Mouse (Mus musculus): Measurements from ENCODE around the gene Aqp9. TPM values are rescaled to one million over a fixed set of nuclear protein-coding genes. Genes with fewer than 3 reads are reported as not detected.
A peak's percentile ranks its signal among the peaks of the same experiment; 100 is the strongest.

Gene Aqp9
- total RNA-seq (2021), result 1 to 10 TPM; 2.6 to 3.4 TPM
- long read RNA-seq, partial matches to known transcripts, result 0 of 3 reads
- long read RNA-seq, other reads (novel, unspliced or antisense), result 3 of 3 reads

GRCm38 (mm10) chr9:71168511-71168910 lies at the start of gene Aqp9:
TSS of gene Aqp9 (minus strand) at chr9:71168682.
- no peak for DNase-seq (ENCODE audit: low spot score in 2 of 2)

- no peak for DNase-seq (ENCODE audit: low spot score in 2 of 2)
Observed at GRCm38 (mm10) chr9:71217793-71218095, 49.3 kb upstream of the Aqp9 start.

GRCm38 (mm10) chr9:71216996-71217792 lies 48.7 kb upstream of the Aqp9 start:
- DNase-seq (ENCODE audit: low spot score in 2 of 2), result no peak

DNA sequence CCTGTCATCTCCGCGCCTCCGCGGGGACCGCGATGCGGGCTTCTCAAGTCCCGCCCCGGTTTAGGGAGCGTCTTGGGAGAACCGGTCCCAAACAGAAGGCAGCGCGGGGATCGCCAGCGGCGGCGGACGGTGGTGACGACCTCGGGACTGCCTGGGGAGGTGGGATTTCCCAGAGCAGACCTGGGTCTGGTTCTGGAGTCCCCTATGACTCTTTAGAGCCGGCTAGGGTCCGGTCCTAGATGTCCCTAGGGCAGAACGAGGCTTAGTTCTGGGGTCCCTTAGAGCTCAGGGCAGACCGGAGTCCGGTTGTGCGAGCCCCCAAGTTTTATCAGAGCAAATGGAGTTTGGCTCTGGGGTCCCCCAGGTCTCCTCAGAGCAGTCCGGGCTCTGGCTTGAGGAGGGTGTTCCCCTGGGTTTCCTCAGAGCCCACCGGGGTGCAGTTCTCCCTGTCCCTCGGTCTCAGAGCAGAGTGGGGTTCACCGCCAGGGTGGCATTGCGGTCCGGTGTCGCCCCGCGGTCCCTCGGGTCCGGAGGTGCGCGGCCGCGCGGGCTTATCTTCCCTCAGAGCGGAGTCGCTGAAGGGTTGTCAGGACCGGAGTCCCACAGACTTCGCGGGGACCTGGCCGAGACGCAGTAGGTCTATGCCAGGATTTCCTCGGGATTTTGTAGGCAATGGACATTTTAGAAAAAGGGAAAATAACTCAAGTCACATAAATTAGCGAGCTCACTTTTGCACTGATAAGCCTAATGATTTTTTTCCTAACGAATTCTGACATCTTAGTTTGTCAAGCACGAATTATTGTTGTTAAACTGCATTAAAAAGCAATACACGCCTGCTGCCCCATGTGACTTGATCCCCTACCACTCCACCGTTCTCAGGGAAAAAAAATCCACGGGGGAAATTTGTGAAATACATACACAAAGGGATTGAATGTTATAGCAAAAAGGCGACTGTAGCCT lies 47.8 kb upstream of the Aqp9 start:
- peak in 1 of 2 experiments; percentile 2 for DNase-seq (ENCODE audit: low spot score in 2 of 2)

GRCm38 (mm10) chr9:71215248-71216035 lies 47.0 kb upstream of the Aqp9 start, which contains the start of gene Aldh1a2:
TSS of gene Aldh1a2 (plus strand) at chr9:71215789.
- DNase-seq (ENCODE audit: low spot score in 2 of 2), result peak in 1 of 2 experiments; percentile 19

DNA sequence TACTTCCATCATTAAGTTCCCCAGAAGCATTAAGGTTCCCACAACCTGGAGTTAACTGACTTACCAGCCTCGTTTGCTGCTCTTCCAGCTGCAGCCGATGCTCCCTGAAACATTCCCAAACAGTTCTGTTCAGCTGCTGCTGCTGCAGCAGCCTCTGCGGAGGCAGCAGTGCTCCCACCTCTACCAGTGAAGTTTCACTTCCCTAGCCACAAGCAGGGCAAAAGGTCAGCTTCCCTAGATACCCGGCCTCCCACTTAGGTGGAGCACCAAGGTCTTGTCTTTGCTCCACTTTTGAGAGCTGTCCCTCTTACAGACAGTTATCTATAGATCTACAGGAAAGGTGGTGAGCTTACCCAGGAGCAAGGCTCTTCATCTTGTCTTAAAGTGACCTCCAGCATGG lies 45.2 kb upstream of the Aqp9 start:
- DNase-seq (ENCODE audit: low spot score in 2 of 2), result no peak

GRCm38 (mm10) chr9:71210870-71211269 lies 42.4 kb upstream of the Aqp9 start:
- DNase-seq (ENCODE audit: low spot score in 2 of 2), result peak in 1 of 2 experiments; percentile 57

DNA sequence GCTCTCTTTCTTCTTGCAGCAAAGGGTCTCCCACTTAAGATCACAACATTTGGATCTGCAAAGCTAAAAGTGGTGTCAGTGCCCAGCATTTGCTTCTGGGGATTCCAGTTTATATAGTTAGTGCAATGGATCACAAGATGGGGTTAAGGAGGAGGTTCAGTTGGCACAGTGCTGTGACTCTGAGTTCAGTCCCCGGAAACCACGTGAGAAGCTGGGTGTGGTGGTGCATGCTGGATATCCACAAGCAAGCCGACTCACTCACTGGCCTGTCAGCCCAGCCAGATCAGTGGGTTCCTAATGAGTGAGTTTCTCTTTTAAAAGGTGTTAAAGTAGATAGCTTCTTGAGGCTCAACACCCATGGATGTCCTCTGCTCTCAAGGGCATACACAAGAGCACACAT lies 40.8 kb upstream of the Aqp9 start:
- DNase-seq (ENCODE audit: low spot score in 2 of 2), result no peak

DNA sequence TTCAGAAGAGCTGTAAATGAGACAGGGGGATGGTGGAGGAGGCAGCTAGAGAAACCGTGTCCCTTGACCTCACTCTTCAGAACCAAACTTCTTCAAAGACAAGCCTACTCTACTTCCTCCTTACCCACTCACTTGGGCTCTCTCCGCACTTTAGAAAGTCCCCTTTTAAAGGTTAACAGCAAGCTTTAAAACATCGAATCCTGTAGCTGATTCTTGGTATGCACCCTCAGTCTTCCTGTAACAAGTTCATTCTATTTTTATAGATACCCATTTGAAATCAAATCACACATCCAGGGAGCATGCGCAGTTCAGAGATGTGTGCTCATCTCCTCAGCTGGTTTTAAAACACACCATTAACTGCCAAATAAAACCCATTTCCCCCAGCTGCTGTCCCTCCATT lies 33.8 kb upstream of the Aqp9 start:
- no peak for DNase-seq (ENCODE audit: low spot score in 2 of 2)

GRCm38 (mm10) chr9:71198826-71199225 lies 30.3 kb upstream of the Aqp9 start:
- DNase-seq (ENCODE audit: low spot score in 2 of 2), result no peak

GRCm38 (mm10) chr9:71188647-71189415 lies 20.3 kb upstream of the Aqp9 start:
- peak; percentile 16 to 68 for DNase-seq (ENCODE audit: low spot score in 2 of 2)

DNA sequence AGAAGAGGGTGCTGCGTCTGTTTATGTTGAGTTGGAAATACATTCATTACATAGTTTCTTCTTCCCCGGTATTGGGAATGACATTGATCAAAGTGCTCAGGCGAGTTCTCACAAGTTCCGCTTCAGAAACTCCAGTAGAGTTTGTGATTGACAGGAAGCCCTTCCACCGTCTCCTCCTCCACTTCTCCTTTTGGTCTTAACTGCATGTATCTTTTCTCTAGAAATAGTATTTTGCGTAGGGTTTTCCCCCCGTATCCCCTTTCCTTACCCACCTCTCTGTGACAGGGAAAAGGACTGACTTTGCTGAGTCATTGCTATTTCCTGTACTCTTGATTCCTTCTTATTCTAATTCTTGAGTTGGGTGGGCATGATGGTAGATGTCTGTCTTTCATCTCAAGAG lies 18.9 kb upstream of the Aqp9 start:
- DNase-seq (ENCODE audit: low spot score in 2 of 2), result no peak

DNA sequence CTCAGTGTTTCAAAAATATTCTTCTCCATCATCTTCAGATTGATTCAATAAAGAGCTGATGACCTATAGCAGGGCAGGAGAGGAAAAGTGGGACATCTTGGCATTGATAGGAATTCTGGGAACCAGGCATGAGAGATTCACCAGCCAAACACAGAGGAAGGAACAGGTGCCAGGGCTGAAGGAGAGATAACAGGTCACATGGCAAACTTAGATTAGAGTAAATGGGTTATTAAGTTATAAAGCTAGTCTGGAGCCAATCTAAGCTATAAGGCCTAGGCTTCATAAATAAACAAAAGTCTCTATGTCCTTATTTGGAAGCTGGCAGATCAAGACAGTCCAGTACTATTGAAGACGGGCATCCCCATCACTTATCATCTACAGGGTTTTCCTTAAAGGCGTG lies 17.3 kb upstream of the Aqp9 start:
- DNase-seq (ENCODE audit: low spot score in 2 of 2), result no peak

DNA sequence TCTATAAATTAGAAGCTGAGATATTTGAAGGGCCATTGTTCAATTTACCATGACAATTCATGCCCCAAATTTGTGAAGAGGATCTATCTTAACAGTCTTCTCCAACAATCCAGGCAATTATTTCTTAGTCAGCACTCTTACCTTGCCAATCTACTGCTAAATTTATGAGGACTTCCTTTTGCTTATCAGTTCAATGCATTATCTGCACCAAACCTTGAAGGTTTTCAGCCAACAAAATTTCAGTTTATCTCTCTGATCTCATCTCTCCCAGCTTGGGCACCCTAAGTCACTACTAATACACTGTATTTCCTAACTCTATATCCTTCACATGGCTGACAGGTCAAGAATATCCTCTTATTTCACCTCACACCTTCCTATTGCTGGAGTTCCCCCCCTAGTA lies 16.8 kb upstream of the Aqp9 start:
- DNase-seq (ENCODE audit: low spot score in 2 of 2), result no peak

DNA sequence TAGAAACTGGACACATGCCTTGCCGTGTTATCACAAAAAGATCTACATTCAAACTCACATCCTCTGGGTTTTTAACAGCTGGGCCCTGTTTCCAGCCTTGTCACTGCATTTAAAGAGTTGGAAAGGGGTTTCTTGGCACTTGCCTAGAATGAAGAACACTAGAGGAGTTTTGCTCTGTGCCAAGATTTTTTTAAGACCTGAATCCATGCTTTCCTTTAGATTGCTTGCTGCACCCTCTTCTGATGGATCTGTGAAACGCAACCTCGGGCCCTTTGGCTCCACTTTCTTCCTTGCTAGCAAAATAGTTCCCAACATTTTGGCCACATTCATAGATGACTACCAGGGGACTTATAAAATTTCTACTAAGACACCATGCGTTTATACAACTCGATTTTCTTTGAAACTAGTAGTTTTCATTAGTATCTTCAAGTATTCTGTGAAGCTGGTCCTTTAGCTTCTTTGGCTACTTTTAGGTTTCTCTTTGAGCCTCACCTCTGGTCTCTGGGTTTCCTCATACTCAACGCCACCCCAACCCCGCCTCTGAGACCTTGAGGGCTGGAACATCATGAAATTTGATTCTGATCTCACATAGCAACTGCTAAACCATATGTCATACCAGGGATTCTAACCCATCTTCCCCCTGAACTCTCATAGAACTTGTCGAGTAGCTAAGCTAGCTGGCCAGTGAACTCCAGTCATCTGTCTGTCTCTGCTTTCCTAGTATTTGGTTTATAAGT lies 11.7 kb upstream of the Aqp9 start:
- DNase-seq (ENCODE audit: low spot score in 2 of 2), result peak in 1 of 2 experiments; percentile 6

GRCm38 (mm10) chr9:71179276-71179896 lies 10.9 kb upstream of the Aqp9 start:
- DNase-seq (ENCODE audit: low spot score in 2 of 2), result no peak

GRCm38 (mm10) chr9:71175686-71176085 lies 7.2 kb upstream of the Aqp9 start:
- no peak for DNase-seq (ENCODE audit: low spot score in 2 of 2)

DNA sequence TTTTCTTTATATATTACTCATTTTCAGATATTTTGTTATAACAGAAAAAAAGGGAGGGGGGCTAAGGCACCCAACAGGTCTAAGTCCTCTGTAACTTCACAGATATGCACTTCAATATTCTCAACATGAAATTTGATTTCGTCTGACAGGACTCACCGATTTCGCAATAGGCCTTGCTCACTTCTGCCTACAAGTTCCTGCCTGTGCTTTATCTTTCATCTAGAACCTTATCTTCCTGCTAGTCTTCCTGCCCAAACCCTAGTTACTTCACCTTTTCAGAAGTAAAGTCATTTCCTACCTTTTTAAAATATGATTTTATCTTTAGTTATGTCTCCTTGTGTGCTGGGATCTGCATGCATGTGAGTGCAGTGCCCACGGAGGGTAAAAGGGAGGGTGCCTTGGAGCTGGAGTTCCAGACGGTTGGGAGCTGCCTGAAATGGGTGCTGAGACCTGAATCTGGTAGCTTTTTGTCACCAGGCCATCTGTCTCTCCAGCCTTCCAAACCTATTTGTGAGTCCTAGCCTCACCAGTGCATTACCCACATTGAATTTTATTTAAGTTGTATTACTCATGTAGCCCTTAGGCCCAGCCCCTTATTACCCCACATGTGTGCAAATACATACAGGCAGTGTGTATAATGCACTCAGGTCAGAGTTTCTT lies 6.0 kb upstream of the Aqp9 start:
- DNase-seq (ENCODE audit: low spot score in 2 of 2), result no peak

DNA sequence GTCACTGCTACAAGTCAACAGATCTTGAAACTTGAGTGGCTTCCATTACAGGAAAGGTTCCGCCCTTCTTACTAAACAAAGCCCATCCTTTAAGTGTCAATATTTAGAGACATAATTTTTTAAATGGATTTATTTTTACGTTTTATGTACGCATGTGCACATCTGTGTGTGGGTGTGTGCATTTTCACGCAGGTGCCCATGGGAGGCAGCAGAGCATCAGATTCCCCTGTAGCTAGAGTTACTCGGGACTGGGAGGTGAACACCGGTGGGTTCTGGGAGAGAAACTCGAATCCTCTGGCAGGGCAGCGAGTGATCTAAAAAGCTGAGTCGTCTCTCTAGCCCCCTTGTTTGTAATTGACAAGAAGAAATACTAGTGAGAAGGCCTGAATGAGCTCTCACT lies 5.1 kb upstream of the Aqp9 start:
- DNase-seq (ENCODE audit: low spot score in 2 of 2), result no peak

Measured in layer of hippocampus, adult 18-20 months (tissue).